ENCODE assay signal across 18 mouse cellular contexts in genomic region chr2:102228331-102228730, GRCm38 (mm10). TPM values are rescaled to one million over a fixed set of nuclear protein-coding genes. Genes with fewer than 3 reads are reported as not detected.
DNase-seq lines count a peak whose midpoint lies in the region; ATAC-seq lines count a peak whose summit lies in the region.
"Had no signal": no experiment of that assay in that cellular context is flagged by ENCODE, and none has a peak within 500 bp of the region (broad histone marks: within the 10 kb centered on the region; RNA-seq: fewer than 3 reads in every experiment).

No protein-coding gene starts in this region.

- ATAC-seq in heart, embryonic 11.5 days (replicated peaks; ENCODE audit: insufficient number of reproducible peaks, low FRiP score, low TSS enrichment), result no peak
- ATAC-seq in heart, embryonic 12.5 days (ENCODE audit: insufficient number of reproducible peaks, low FRiP score), result no peak
- no peak for ATAC-seq in limb, embryonic 12.5 days (ENCODE audit: insufficient number of reproducible peaks, insufficient read depth, low FRiP score, low TSS enrichment, low read depth)
- no peak for ATAC-seq in neural tube, embryonic 15.5 days (ENCODE audit: low FRiP score)
- ATAC-seq: forebrain, embryonic 13.5 days; forebrain, postnatal 0 days; intestine, embryonic 16.5 days had no signal

- peak; percentile 92 for DNase-seq in heart, adult 11 months
- DNase-seq in heart, adult 9 months (ENCODE audit: low spot score in 2 of 2), result peak; percentile 17 to 68
- DNase-seq: adrenal gland, adult 2 months; adrenal gland, postnatal 36 days; cerebellum, adult 11-12 months; cerebellum, adult 9-10 months; cerebellum, postnatal 25 days; forebrain, postnatal 0 days; kidney, adult 8-10 months had no signal

- H3K27ac ChIP-seq in heart, embryonic 11.5 days (ENCODE audit: low read depth, low read length), result no peak overlapping the region
- H3K27ac ChIP-seq in heart, embryonic 12.5 days (ENCODE audit: poor library complexity, severe bottlenecking), result no peak overlapping the region
- H3K27ac ChIP-seq in limb, embryonic 12.5 days, result peak overlapping the region; percentile 42; the same call in 1 of the 2 replicates
- H3K27ac ChIP-seq in neural tube, embryonic 15.5 days (replicated peaks), result no peak overlapping the region
- H3K27ac ChIP-seq: embryonic facial prominence, embryonic 13.5 days; forebrain, embryonic 13.5 days; heart, embryonic 15.5 days; hindbrain, embryonic 15.5 days had no signal

- no peaks in the 10 kb centered on the region for H3K9me3 ChIP-seq in heart, embryonic 11.5 days (replicated peaks; ENCODE audit: control insufficient read depth, low read length)
- H3K9me3 ChIP-seq in heart, embryonic 12.5 days (replicated peaks), result no peaks in the 10 kb centered on the region
- H3K9me3 ChIP-seq in limb, embryonic 12.5 days, result no peaks in the 10 kb centered on the region
- H3K9me3 ChIP-seq in neural tube, embryonic 15.5 days (replicated peaks), result no peaks in the 10 kb centered on the region
- H3K9me3 ChIP-seq: embryonic facial prominence, embryonic 13.5 days; forebrain, embryonic 13.5 days; heart, embryonic 15.5 days; hindbrain, embryonic 15.5 days had no signal

- WGBS in heart, embryonic 11.5 days (ENCODE audit: insufficient replicate concordance), result 66% methylated on average over 5 of the region's 5 CpGs
- WGBS in heart, embryonic 12.5 days, result 68% methylated on average over 5 of the region's 5 CpGs
- WGBS in limb, embryonic 12.5 days, result 65% methylated on average over 5 of the region's 5 CpGs
- 86% methylated on average over 5 of the region's 5 CpGs for WGBS in neural tube, embryonic 15.5 days

- no peak overlapping the region for H3K4me3 ChIP-seq in heart, embryonic 11.5 days (ENCODE audit: low read depth, low read length)
- H3K4me3 ChIP-seq in heart, embryonic 12.5 days, result no peak overlapping the region
- no peak overlapping the region for H3K4me3 ChIP-seq in limb, embryonic 12.5 days (replicated peaks)
- H3K4me3 ChIP-seq in neural tube, embryonic 15.5 days (replicated peaks), result no peak overlapping the region
- H3K4me3 ChIP-seq: embryonic facial prominence, embryonic 13.5 days; forebrain, embryonic 13.5 days; heart, embryonic 15.5 days; hindbrain, embryonic 15.5 days had no signal

- no peaks in the 10 kb centered on the region for H3K36me3 ChIP-seq in heart, embryonic 11.5 days (ENCODE audit: control insufficient read depth, insufficient read depth, low read length)
- no peaks in the 10 kb centered on the region for H3K36me3 ChIP-seq in heart, embryonic 12.5 days
- no peaks in the 10 kb centered on the region for H3K36me3 ChIP-seq in limb, embryonic 12.5 days
- no peaks in the 10 kb centered on the region for H3K36me3 ChIP-seq in neural tube, embryonic 15.5 days
- H3K36me3 ChIP-seq: embryonic facial prominence, embryonic 13.5 days; heart, embryonic 15.5 days; hindbrain, embryonic 15.5 days had no signal

- no peaks in the 10 kb centered on the region for H3K27me3 ChIP-seq in heart, embryonic 11.5 days (ENCODE audit: control insufficient read depth, insufficient read depth, low read length)
- no peaks in the 10 kb centered on the region; the same call in 1 of the 2 replicates for H3K27me3 ChIP-seq in heart, embryonic 12.5 days (replicated peaks)
- no peaks in the 10 kb centered on the region for H3K27me3 ChIP-seq in limb, embryonic 12.5 days
- H3K27me3 ChIP-seq in neural tube, embryonic 15.5 days (replicated peaks), result no peaks in the 10 kb centered on the region
- H3K27me3 ChIP-seq: embryonic facial prominence, embryonic 13.5 days; hindbrain, embryonic 15.5 days had no signal

- 0 out of 2 replicates have a peak, but pooled peaks cover 3% of the 10 kb centered on the region for H3K4me1 ChIP-seq in heart, embryonic 11.5 days (ENCODE audit: control insufficient read depth, insufficient read depth, low read length)
- H3K4me1 ChIP-seq in heart, embryonic 12.5 days (replicated peaks), result peaks cover 7% of the 10 kb centered on the region; the same call in 1 of the 2 replicates
- H3K4me1 ChIP-seq in limb, embryonic 12.5 days (replicated peaks), result peaks cover 25% of the 10 kb centered on the region
- peaks cover 18% of the 10 kb centered on the region for H3K4me1 ChIP-seq in neural tube, embryonic 15.5 days

- H3K9ac ChIP-seq in heart, embryonic 11.5 days (ENCODE audit: low read depth, low read length), result no peak overlapping the region
- H3K9ac ChIP-seq in heart, embryonic 12.5 days, result no peak overlapping the region
- no peak overlapping the region for H3K9ac ChIP-seq in limb, embryonic 12.5 days (replicated peaks)
- no peak overlapping the region for H3K9ac ChIP-seq in neural tube, embryonic 15.5 days (replicated peaks)
- H3K9ac ChIP-seq: embryonic facial prominence, embryonic 13.5 days; forebrain, embryonic 13.5 days; forebrain, postnatal 0 days; heart, embryonic 15.5 days; hindbrain, embryonic 15.5 days had no signal

- H3K4me2 ChIP-seq in heart, embryonic 11.5 days, result no peak overlapping the region
- H3K4me2 ChIP-seq in heart, embryonic 12.5 days, result no peak overlapping the region
- H3K4me2 ChIP-seq in limb, embryonic 12.5 days, result no peak overlapping the region
- H3K4me2 ChIP-seq in neural tube, embryonic 15.5 days, result no peak overlapping the region
- H3K4me2 ChIP-seq: embryonic facial prominence, embryonic 13.5 days; forebrain, embryonic 13.5 days; heart, embryonic 15.5 days; hindbrain, embryonic 15.5 days had no signal

RNA-seq across cellular contexts. Expression of gene Ldlrad3, which starts 42.1 kb away (rescaled TPM):
- polyA plus RNA-seq in heart, embryonic 11.5 days (2014; fragmentation: Nextera tagmentation; extraction: Ambion mirVana), result 19.0 and 19.2 TPM in 2 replicates
- 20.2 and 23.0 TPM in 2 replicates for polyA plus RNA-seq in heart, embryonic 12.5 days (2016; fragmentation: Nextera tagmentation; extraction: Ambion mirVana)
- polyA plus RNA-seq in limb, embryonic 12.5 days (2016; fragmentation: Nextera tagmentation; extraction: Ambion mirVana), result 66.2 and 68.2 TPM in 2 replicates
- 30.7 and 32.6 TPM in 2 replicates for polyA plus RNA-seq in neural tube, embryonic 15.5 days (2015; fragmentation: Nextera tagmentation; extraction: Ambion mirVana)
